Mouse (Mus musculus) neural tube, postnatal 0 days (tissue): ENCODE data around the gene Mydgf. TPM values are rescaled to one million over a fixed set of nuclear protein-coding genes. Genes with fewer than 3 reads are reported as not detected.

Source experiments
- microRNA-seq: library from miRNA; unstranded; fragments of <30 nt; microRNA quantifications from one replicate; pipeline ENCODE4, GENCODE M21; 2016
- polyA plus RNA-seq: library from polyadenylated mRNA; unstranded; fragments of >200 nt; fragmentation: Nextera tagmentation; extraction: Ambion mirVana; gene quantifications from 2 replicates; pipeline ENCODE4 v1.2.1, GENCODE M21; 2015

The Mydgf gene
- polyA plus RNA-seq: 92.3 and 100 TPM in 2 replicates

GRCm38 (mm10) chr17:56183658-56184103 is at the start of gene Mydgf:
TSS of gene Mydgf (minus strand) at chr17:56183920.

GRCm38 (mm10) chr17:56218377-56219191 is 34.9 kb upstream of the Mydgf start, which contains the start of gene Dpp9:
TSS of gene Dpp9 (minus strand) at chr17:56218905.

GRCm38 (mm10) chr17:56162231-56162774 is 21.4 kb downstream of the Mydgf start, which contains the start of gene Tnfaip8l1:
TSS of gene Tnfaip8l1 (plus strand) at chr17:56162477.

GRCm38 (mm10) chr17:56139858-56140595 is 43.7 kb downstream of the Mydgf start, which contains the start of gene Sema6b:
TSS of gene Sema6b (minus strand) at chr17:56140343.

Small RNA genes lying within 50 kb of the gene (microRNA-seq; reads per million reads assigned to microRNA genes)
- gene Gm44397: not detected

Other genes starting within 250 kb of the Mydgf start
- gene Zfp119b, start 234.4 kb downstream of the Mydgf start, polyA plus RNA-seq: 7.6 and 7.7 TPM in 2 replicates
- 8.1 and 8.7 TPM in 2 replicates for gene Ebi3, start 231.3 kb downstream of the Mydgf start, polyA plus RNA-seq
- 16.2 and 16.8 TPM in 2 replicates for gene Yju2, start 224.8 kb downstream of the Mydgf start, polyA plus RNA-seq
- 154 and 192 TPM in 2 replicates for gene Shd, start 213.5 kb downstream of the Mydgf start, polyA plus RNA-seq
- 184 and 209 TPM in 2 replicates for gene Fsd1, start 197.4 kb downstream of the Mydgf start, polyA plus RNA-seq
- gene Stap2, start 178.3 kb downstream of the Mydgf start, polyA plus RNA-seq: 3.7 and 5.4 TPM in 2 replicates
- gene Mpnd, start 178.2 kb downstream of the Mydgf start, polyA plus RNA-seq: 109 and 145 TPM in 2 replicates
- 80.6 and 84.8 TPM in 2 replicates for gene Sh3gl1, start 147.3 kb downstream of the Mydgf start, polyA plus RNA-seq
- gene Chaf1a, start 143.5 kb downstream of the Mydgf start, polyA plus RNA-seq: 2.8 and 3.3 TPM in 2 replicates
- 64.8 and 72.3 TPM in 2 replicates for gene Ubxn6, start 108.9 kb downstream of the Mydgf start, polyA plus RNA-seq
- gene Hdgfl2, start 104.3 kb downstream of the Mydgf start, polyA plus RNA-seq: 97.5 and 111 TPM in 2 replicates
- gene Plin4, start 74.1 kb downstream of the Mydgf start, polyA plus RNA-seq: 0.09 and 0.15 TPM in 2 replicates
- 3.1 and 3.5 TPM in 2 replicates for gene Plin5, start 66.3 kb downstream of the Mydgf start, polyA plus RNA-seq
- gene Lrg1, start 61.9 kb downstream of the Mydgf start, polyA plus RNA-seq: 0.37 and 1.8 TPM in 2 replicates
- 17.3 and 18.0 TPM in 2 replicates for gene Sema6b, start 43.6 kb downstream of the Mydgf start, polyA plus RNA-seq
- gene Tnfaip8l1, start 21.4 kb downstream of the Mydgf start, polyA plus RNA-seq: 7.9 and 9.2 TPM in 2 replicates
- gene Dpp9, start 35.0 kb upstream of the Mydgf start, polyA plus RNA-seq: 18.7 and 21.4 TPM in 2 replicates
- 14.0 and 16.3 TPM in 2 replicates for gene Fem1a, start 72.9 kb upstream of the Mydgf start, polyA plus RNA-seq
- gene Ticam1, start 92.9 kb upstream of the Mydgf start, polyA plus RNA-seq: 1.3 and 1.8 TPM in 2 replicates
- 16.5 and 18.8 TPM in 2 replicates for gene Plin3, start 109.0 kb upstream of the Mydgf start, polyA plus RNA-seq
- not detected in 2 replicates for gene Arrdc5, start 116.4 kb upstream of the Mydgf start, polyA plus RNA-seq
- gene Uhrf1, start 119.4 kb upstream of the Mydgf start, polyA plus RNA-seq: 6.1 and 7.9 TPM in 2 replicates
- gene Kdm4b, start 142.1 kb upstream of the Mydgf start, polyA plus RNA-seq: 37.5 and 43.7 TPM in 2 replicates